Mouse (Mus musculus) testis, adult 2 months (tissue): ENCODE data around the gene Cntn5.

Experiments used
- CTCF ChIP-seq: fragments of 200-500 bp; IDR thresholded peaks from 2 replicates; pipeline ENCODE4 v1.5.1; 2012; ENCODE audit warnings: low read depth, mild to moderate bottlenecking, inconsistent platforms, low read length, moderate library complexity; ENCODE audit not compliant: control insufficient read depth, insufficient read depth, insufficient replicate concordance
- POLR2A ChIP-seq: fragments of 200-500 bp; IDR thresholded peaks from 2 replicates; pipeline ENCODE4 v1.6.1; 2012; ENCODE audit warnings: low read depth, mild to moderate bottlenecking, inconsistent platforms, low read length, moderate library complexity; ENCODE audit not compliant: control insufficient read depth

DNA sequence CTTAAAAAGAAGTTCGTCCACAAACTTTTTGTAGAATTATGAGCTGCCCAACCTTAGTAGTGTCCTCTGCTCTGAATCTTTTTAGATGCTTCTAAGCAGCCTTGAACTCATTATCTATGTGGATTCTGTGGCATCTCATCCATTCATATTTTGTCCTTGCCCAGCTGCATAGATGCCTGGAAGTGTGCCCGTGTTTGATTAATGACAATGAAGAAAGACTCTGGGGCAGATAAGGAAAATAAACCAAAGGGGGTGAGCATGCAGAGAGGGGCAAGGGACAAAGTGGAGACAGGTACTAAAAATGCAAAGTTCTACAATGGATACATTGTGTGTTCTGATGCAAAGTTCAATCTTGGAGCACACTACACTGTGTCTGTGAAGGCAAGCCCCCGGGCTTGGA, 30.7 kb downstream of the Cntn5 start:
- TF ChIP-seq POLR2A (no peak), CTCF (no peak)
